Mouse (Mus musculus) MEL-GATA-1-ER (cell line): ENCODE results near the gene Dvl3.

ENCODE experiments used
- DNase-seq: peaks from one replicate; pipeline ENCODE4 v3.0.0-alpha.2; 2012; ENCODE audit warnings: low read depth; ENCODE audit errors: extremely low read depth

The Dvl3 gene

GRCm38 (mm10) chr16:20497980-20498676 lies 18.7 kb upstream of the Dvl3 start:
- DNase-seq: no peak

GRCm38 (mm10) chr16:20498677-20499475 lies 17.9 kb upstream of the Dvl3 start, which contains the start of gene Eif2b5:
Gene Eif2b5 (plus strand): TSS chr16:20498817.
- DNase-seq: peak; percentile 93

GRCm38 (mm10) chr16:20506000-20506399 lies 10.8 kb upstream of the Dvl3 start:
- no peak for DNase-seq

- no peak for DNase-seq
Observed at GRCm38 (mm10) chr16:20509349-20509748, 7.4 kb upstream of the Dvl3 start.

GRCm38 (mm10) chr16:20511277-20511847 lies 5.4 kb upstream of the Dvl3 start:
- no peak for DNase-seq

GRCm38 (mm10) chr16:20516032-20516431 lies 750 bp upstream of the Dvl3 start:
- DNase-seq: no peak

- DNase-seq: no peak
Observed at GRCm38 (mm10) chr16:20517216-20517615, 434 bp downstream of the Dvl3 start.

GRCm38 (mm10) chr16:20517701-20518374 lies 1.1 kb downstream of the Dvl3 start:
- DNase-seq: no peak

- DNase-seq: no peak
Observed at GRCm38 (mm10) chr16:20523886-20524285, 7.1 kb downstream of the Dvl3 start.

GRCm38 (mm10) chr16:20528779-20529178 lies 12.0 kb downstream of the Dvl3 start:
- DNase-seq: peak; percentile 86

GRCm38 (mm10) chr16:20529375-20529774 lies 12.6 kb downstream of the Dvl3 start:
- no peak for DNase-seq

GRCm38 (mm10) chr16:20530941-20531340 lies 14.2 kb downstream of the Dvl3 start:
- DNase-seq: no peak

GRCm38 (mm10) chr16:20534617-20535295 lies 18.0 kb downstream of the Dvl3 start:
- no peak for DNase-seq

- peak; percentile 100 for DNase-seq
Observed at GRCm38 (mm10) chr16:20535296-20536080, 18.7 kb downstream of the Dvl3 start, which contains the start of gene Ap2m1. Gene Ap2m1 (plus strand): TSS chr16:20535478.

- no peak for DNase-seq
Observed at GRCm38 (mm10) chr16:20536081-20536665, 19.4 kb downstream of the Dvl3 start.

GRCm38 (mm10) chr16:20537071-20537471 lies 20.3 kb downstream of the Dvl3 start:
- DNase-seq: no peak

GRCm38 (mm10) chr16:20537601-20538320 lies 21.0 kb downstream of the Dvl3 start:
- no peak for DNase-seq

GRCm38 (mm10) chr16:20539649-20540048 lies 22.9 kb downstream of the Dvl3 start:
- DNase-seq: peak; percentile 73

- no peak for DNase-seq
Observed at GRCm38 (mm10) chr16:20540438-20540837, 23.7 kb downstream of the Dvl3 start.
